Mouse (Mus musculus) duodenum, adult 2 months (tissue): ENCODE measurements around the gene Noxo1. TPM values are rescaled to one million over a fixed set of nuclear protein-coding genes. Genes with fewer than 3 reads are reported as not detected.

Experiments
- polyA plus RNA-seq: library from polyadenylated mRNA; depleted of rRNA; stranded (reverse); fragments of >200 nt; gene quantifications from 2 replicates; pipeline ENCODE4 v1.2.3, GENCODE M21; 2012; ENCODE audit warnings: low replicate concordance; rRNA removed

Noxo1 gene
- 76.2 and 104 TPM in 2 replicates for polyA plus RNA-seq

GRCm38 (mm10) chr17:24696011-24696697 is at the start of gene Noxo1, which contains the start of gene Gfer:
TSS of gene Noxo1 (plus strand) at chr17:24696234.
TSS of gene Gfer (minus strand) at chr17:24696156.

GRCm38 (mm10) chr17:24650070-24650616 is 45.9 kb upstream of the Noxo1 start, which contains the start of gene Slc9a3r2:
TSS of gene Slc9a3r2 (minus strand) at chr17:24650327.

GRCm38 (mm10) chr17:24658017-24658758 is 37.8 kb upstream of the Noxo1 start, which contains the start of gene Npw:
TSS of gene Npw (minus strand) at chr17:24658457.

GRCm38 (mm10) chr17:24669545-24670245 is 26.3 kb upstream of the Noxo1 start, which contains the start of gene Zfp598:
TSS of gene Zfp598 (plus strand) at chr17:24669687.

GRCm38 (mm10) chr17:24689251-24690081 is 6.6 kb upstream of the Noxo1 start, which contains the start of gene Syngr3:
TSS of gene Syngr3 (minus strand) at chr17:24689955.

GRCm38 (mm10) chr17:24706982-24707800 is 11.2 kb downstream of the Noxo1 start, which contains the start of gene Tbl3:
TSS of gene Tbl3 (minus strand) at chr17:24707660.

GRCm38 (mm10) chr17:24717943-24718342 is 21.9 kb downstream of the Noxo1 start, which contains the start of the genes Rnf151 and Rps2:
TSS of gene Rnf151 (minus strand) at chr17:24718063.
TSS of gene Rps2 (plus strand) at chr17:24718116.

GRCm38 (mm10) chr17:24724184-24724583 is 28.1 kb downstream of the Noxo1 start, which contains the start of gene Ndufb10:
TSS of gene Ndufb10 (minus strand) at chr17:24724478.

GRCm38 (mm10) chr17:24727618-24728017 is 31.6 kb downstream of the Noxo1 start, which contains the start of gene Rpl3l:
TSS of gene Rpl3l (plus strand) at chr17:24727820.

GRCm38 (mm10) chr17:24736330-24737051 is 40.5 kb downstream of the Noxo1 start, which contains the start of gene Msrb1:
TSS of gene Msrb1 (plus strand) at chr17:24736642.

Other genes starting within 250 kb of the Noxo1 start
- 48.3 and 49.1 TPM in 2 replicates for gene E4f1, start 225.9 kb upstream of the Noxo1 start, polyA plus RNA-seq
- 101 and 247 TPM in 2 replicates for gene Pgp, start 225.8 kb upstream of the Noxo1 start, polyA plus RNA-seq
- gene Bricd5, start 222.3 kb upstream of the Noxo1 start, polyA plus RNA-seq, result 3.2 and 4.5 TPM in 2 replicates
- 33.9 and 46.6 TPM in 2 replicates for gene Mlst8, start 217.2 kb upstream of the Noxo1 start, polyA plus RNA-seq
- gene Caskin1, start 207.6 kb upstream of the Noxo1 start, polyA plus RNA-seq, result 0.62 and 1.0 TPM in 2 replicates
- 119 and 120 TPM in 2 replicates for gene Traf7, start 168.3 kb upstream of the Noxo1 start, polyA plus RNA-seq
- 0.20 and 1.8 TPM in 2 replicates for gene Rab26, start 162.0 kb upstream of the Noxo1 start, polyA plus RNA-seq
- gene Pkd1, start 146.4 kb upstream of the Noxo1 start, polyA plus RNA-seq, result 21.0 and 30.2 TPM in 2 replicates
- 72.8 and 85.7 TPM in 2 replicates for gene Tsc2, start 63.6 kb upstream of the Noxo1 start, polyA plus RNA-seq
- 4.7 and 4.9 TPM in 2 replicates for gene Nthl1, start 63.6 kb upstream of the Noxo1 start, polyA plus RNA-seq
- 52.1 and 54.9 TPM in 2 replicates for gene Slc9a3r2, start 45.9 kb upstream of the Noxo1 start, polyA plus RNA-seq
- 2.5 TPM in 1 of 2 replicates, not detected in the other for gene Npw, start 37.8 kb upstream of the Noxo1 start, polyA plus RNA-seq
- gene Zfp598, start 26.5 kb upstream of the Noxo1 start, polyA plus RNA-seq, result 59.0 and 79.0 TPM in 2 replicates
- gene Syngr3, start 6.3 kb upstream of the Noxo1 start, polyA plus RNA-seq, result 1.7 and 2.1 TPM in 2 replicates
- gene Gfer, start 78 bp upstream of the Noxo1 start, polyA plus RNA-seq, result 30.1 and 63.4 TPM in 2 replicates
- 36.0 and 44.8 TPM in 2 replicates for gene Tbl3, start 11.4 kb downstream of the Noxo1 start, polyA plus RNA-seq
- 0.34 TPM in 1 of 2 replicates, not detected in the other for gene Rnf151, start 21.8 kb downstream of the Noxo1 start, polyA plus RNA-seq
- gene Rps2, start 21.9 kb downstream of the Noxo1 start, polyA plus RNA-seq, result 3,070 and 3,555 TPM in 2 replicates
- 314 and 554 TPM in 2 replicates for gene Ndufb10, start 28.2 kb downstream of the Noxo1 start, polyA plus RNA-seq
- not detected in 2 replicates for gene Rpl3l, start 31.6 kb downstream of the Noxo1 start, polyA plus RNA-seq
- gene Msrb1, start 40.4 kb downstream of the Noxo1 start, polyA plus RNA-seq, result 71.2 and 109 TPM in 2 replicates
- gene Hs3st6, start 56.8 kb downstream of the Noxo1 start, polyA plus RNA-seq, result 2.6 and 10.6 TPM in 2 replicates
- not detected in 2 replicates for gene Meiob, start 108.1 kb downstream of the Noxo1 start, polyA plus RNA-seq
- gene Hagh, start 143.9 kb downstream of the Noxo1 start, polyA plus RNA-seq, result 213 and 369 TPM in 2 replicates
- gene Fahd1, start 154.1 kb downstream of the Noxo1 start, polyA plus RNA-seq, result 75.3 and 166 TPM in 2 replicates
- 1.0 and 2.1 TPM in 2 replicates for gene Igfals, start 169.8 kb downstream of the Noxo1 start, polyA plus RNA-seq
- 27.8 and 31.6 TPM in 2 replicates for gene Nubp2, start 190.1 kb downstream of the Noxo1 start, polyA plus RNA-seq
- gene Spsb3, start 190.4 kb downstream of the Noxo1 start, polyA plus RNA-seq, result 86.7 and 115 TPM in 2 replicates
- gene Eme2, start 198.9 kb downstream of the Noxo1 start, polyA plus RNA-seq, result 20.8 and 32.6 TPM in 2 replicates
- 189 and 532 TPM in 2 replicates for gene Mrps34, start 198.9 kb downstream of the Noxo1 start, polyA plus RNA-seq
- gene Nme3, start 200.3 kb downstream of the Noxo1 start, polyA plus RNA-seq, result 34.1 and 43.8 TPM in 2 replicates
- 36.5 and 57.9 TPM in 2 replicates for gene Mapk8ip3, start 240.7 kb downstream of the Noxo1 start, polyA plus RNA-seq